Mouse (Mus musculus): ENCODE measurements around the gene Prmt8. TPM values are rescaled to one million over a fixed set of nuclear protein-coding genes. Genes with fewer than 3 reads are reported as not detected.

Gene Prmt8
- polyA plus RNA-seq (2015; fragmentation: Nextera tagmentation; extraction: Ambion mirVana), result 39.7 and 41.2 TPM in 2 replicates

- Histone ChIP-seq H3K27me3 (peaks cover 15% of the 10 kb centered on the region), H3K36me3 (no peaks in the 10 kb centered on the region), H3K4me3 (peak within 1 kb of the TSS; percentile 79), H3K27ac (peak within 1 kb of the TSS; percentile 89), H3K9me3 (no peaks in the 10 kb centered on the region), H3K4me1 (replicated peaks) (peaks cover 59% of the 10 kb centered on the region), H3K4me2 (peak within 1 kb of the TSS; percentile 81), H3K9ac (peak within 1 kb of the TSS; percentile 87)
- WGBS, result under 1% methylated on average over 37 of the region's 42 CpGs
- peak; percentile 60 for ATAC-seq (ENCODE audit: low FRiP score)
These were observed at the start of gene Prmt8 for GRCm38 (mm10) chr6:127769275-127770156. TSS of gene Prmt8 (minus strand) at chr6:127769472.

GRCm38 (mm10) chr6:127803046-127803729 lies 33.9 kb upstream of the Prmt8 start:
- H3K27me3 ChIP-seq, result peaks cover 7% of the 10 kb centered on the region; the same call in 1 of the 2 replicates
- H3K4me1 ChIP-seq (replicated peaks), result 0 out of 2 replicates have a peak, but pooled peaks cover 9% of the 10 kb centered on the region
- no peak overlapping the region for H3K27ac ChIP-seq
- no peaks in the 10 kb centered on the region for H3K36me3 ChIP-seq
- WGBS, result 47% methylated on average over 9 of the region's 9 CpGs
- peak; percentile 66; the same call in 1 of the 2 replicates for ATAC-seq (ENCODE audit: low FRiP score)
- no peak overlapping the region for H3K9ac ChIP-seq
- H3K4me2 ChIP-seq, result no peak overlapping the region
- no peaks in the 10 kb centered on the region for H3K9me3 ChIP-seq
- no peak overlapping the region for H3K4me3 ChIP-seq

- H3K4me2 ChIP-seq, result no peak overlapping the region
- H3K9ac ChIP-seq, result no peak overlapping the region
- H3K27me3 ChIP-seq, result peaks cover 10% of the 10 kb centered on the region; the same call in 1 of the 2 replicates
- H3K36me3 ChIP-seq, result no peaks in the 10 kb centered on the region
- WGBS, result 66% methylated on average over 12 of the region's 12 CpGs
- H3K4me1 ChIP-seq (replicated peaks), result 0 out of 2 replicates have a peak, but pooled peaks cover 9% of the 10 kb centered on the region
- H3K9me3 ChIP-seq, result no peaks in the 10 kb centered on the region
- no peak overlapping the region for H3K27ac ChIP-seq
- no peak for ATAC-seq (ENCODE audit: low FRiP score)
- no peak overlapping the region for H3K4me3 ChIP-seq
These were observed 32.9 kb upstream of the Prmt8 start for GRCm38 (mm10) chr6:127802211-127802610.

DNA sequence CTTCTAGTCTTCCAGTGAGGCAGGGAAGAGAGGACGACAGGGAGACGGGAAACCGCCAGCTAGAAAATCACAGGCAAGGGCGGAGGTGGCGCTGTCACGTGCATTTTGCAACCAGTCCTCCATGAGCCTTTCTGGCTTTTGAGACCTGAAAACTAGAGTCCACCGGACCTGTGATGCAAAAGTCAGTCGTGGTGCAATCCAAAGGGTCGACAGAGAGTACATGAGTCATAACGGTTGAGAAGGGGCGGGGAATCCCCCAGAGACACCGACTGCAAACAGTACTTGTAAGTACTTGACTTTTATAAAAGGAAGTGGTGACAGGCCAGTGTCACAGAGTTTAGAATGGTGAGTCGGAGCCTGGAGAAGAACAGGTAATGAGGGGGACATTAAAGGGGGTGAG lies 20.8 kb upstream of the Prmt8 start:
- Histone ChIP-seq H3K36me3 (no peaks in the 10 kb centered on the region), H3K9ac (no peak overlapping the region), H3K4me2 (no peak overlapping the region), H3K27ac (no peak overlapping the region), H3K27me3 (0 out of 2 replicates have a peak, but pooled peaks cover 3% of the 10 kb centered on the region), H3K4me1 (replicated peaks) (no peaks in the 10 kb centered on the region), H3K9me3 (no peaks in the 10 kb centered on the region), H3K4me3 (no peak overlapping the region)
- 79% methylated on average over 13 of the region's 13 CpGs for WGBS
- ATAC-seq (ENCODE audit: low FRiP score), result no peak

- Histone ChIP-seq H3K4me1 (replicated peaks) (peaks cover 46% of the 10 kb centered on the region), H3K27me3 (peaks cover 11% of the 10 kb centered on the region; the same call in 1 of the 2 replicates), H3K4me3 (no peak overlapping the region), H3K9me3 (no peaks in the 10 kb centered on the region), H3K36me3 (no peaks in the 10 kb centered on the region), H3K27ac (0 out of 2 replicates have a peak overlapping the region, but pooled peaks have one; percentile 89), H3K9ac (no peak overlapping the region; the same call in 1 of the 2 replicates), H3K4me2 (peak overlapping the region; percentile 81)
- no peak for ATAC-seq (ENCODE audit: low FRiP score)
- 29% methylated on average over 4 of the region's 4 CpGs for WGBS
These were observed 1.5 kb upstream of the Prmt8 start for GRCm38 (mm10) chr6:127770806-127771205.

GRCm38 (mm10) chr6:127768621-127769274 lies 524 bp downstream of the Prmt8 start:
- Histone ChIP-seq H3K4me2 (peak overlapping the region; percentile 81), H3K36me3 (no peaks in the 10 kb centered on the region), H3K9me3 (no peaks in the 10 kb centered on the region), H3K4me3 (peak overlapping the region; percentile 79), H3K4me1 (replicated peaks) (peaks cover 65% of the 10 kb centered on the region), H3K9ac (peak overlapping the region; percentile 87), H3K27me3 (peaks cover 15% of the 10 kb centered on the region), H3K27ac (peak overlapping the region; percentile 89)
- 1% methylated on average over 48 of the region's 64 CpGs for WGBS
- ATAC-seq (ENCODE audit: low FRiP score), result peak; percentile 14

DNA sequence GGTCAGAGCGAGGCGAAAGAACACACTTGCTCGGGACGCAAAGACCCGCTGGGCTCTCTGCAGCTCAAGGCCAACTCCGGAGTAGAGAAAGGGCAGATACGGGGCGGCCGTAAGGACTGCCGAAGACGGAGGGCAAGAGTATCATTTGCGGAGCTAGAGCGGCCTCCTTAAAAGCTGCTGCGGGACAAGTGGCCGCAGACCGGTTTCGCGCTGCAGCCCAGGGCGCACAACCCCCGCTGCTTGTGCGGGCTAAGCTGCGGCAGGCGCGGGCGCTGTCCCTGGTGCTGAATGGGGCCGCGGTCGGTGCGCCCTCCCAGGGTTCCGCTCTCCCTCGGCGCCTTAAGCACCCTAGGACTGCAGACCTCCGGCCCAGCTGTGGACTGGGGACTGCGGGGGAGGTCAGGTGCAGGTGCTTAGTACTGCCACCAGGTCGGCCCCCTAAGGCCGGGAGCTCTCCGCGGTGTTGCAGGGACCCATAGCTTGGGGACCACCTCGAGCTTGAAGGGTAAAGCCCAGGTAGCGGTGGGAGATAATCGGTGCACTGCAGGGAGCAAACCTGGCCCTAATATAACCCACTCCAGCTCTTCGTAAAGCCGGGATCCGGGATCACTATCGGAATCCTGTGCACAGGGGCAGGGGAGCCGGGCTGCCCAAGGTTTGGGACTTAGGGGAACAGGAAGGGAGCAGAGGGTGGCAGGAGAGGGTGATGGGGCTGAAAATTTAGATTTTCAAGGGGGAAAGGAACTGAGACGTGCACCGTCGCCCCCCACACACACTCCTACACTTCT lies 1.4 kb downstream of the Prmt8 start:
- WGBS, result under 1% methylated on average over 49 of the region's 49 CpGs
- Histone ChIP-seq H3K4me3 (peak overlapping the region; percentile 79), H3K27me3 (peaks cover 15% of the 10 kb centered on the region), H3K4me1 (replicated peaks) (peaks cover 67% of the 10 kb centered on the region), H3K9ac (peak overlapping the region; percentile 87), H3K4me2 (peak overlapping the region; percentile 81), H3K9me3 (no peaks in the 10 kb centered on the region), H3K36me3 (no peaks in the 10 kb centered on the region), H3K27ac (peak overlapping the region; percentile 89)
- ATAC-seq (ENCODE audit: low FRiP score), result peak; percentile 25

GRCm38 (mm10) chr6:127767201-127767705 lies 2.0 kb downstream of the Prmt8 start:
- peak; percentile 13; the same call in 1 of the 2 replicates for ATAC-seq (ENCODE audit: low FRiP score)
- peak overlapping the region; percentile 81 for H3K4me2 ChIP-seq
- peak overlapping the region; percentile 79 for H3K4me3 ChIP-seq
- H3K27ac ChIP-seq, result peak overlapping the region; percentile 89
- H3K4me1 ChIP-seq (replicated peaks), result peaks cover 69% of the 10 kb centered on the region
- 2% methylated on average over 18 of the region's 18 CpGs for WGBS
- peaks cover 15% of the 10 kb centered on the region for H3K27me3 ChIP-seq
- peak overlapping the region; percentile 87 for H3K9ac ChIP-seq
- no peaks in the 10 kb centered on the region for H3K9me3 ChIP-seq
- no peaks in the 10 kb centered on the region for H3K36me3 ChIP-seq

GRCm38 (mm10) chr6:127766641-127767200 lies 2.6 kb downstream of the Prmt8 start:
- peaks cover 15% of the 10 kb centered on the region for H3K27me3 ChIP-seq
- H3K9me3 ChIP-seq, result no peaks in the 10 kb centered on the region
- peak overlapping the region; percentile 79 for H3K4me3 ChIP-seq
- under 1% methylated on average over 28 of the region's 28 CpGs for WGBS
- peak overlapping the region; percentile 81 for H3K4me2 ChIP-seq
- no peaks in the 10 kb centered on the region for H3K36me3 ChIP-seq
- peak overlapping the region; percentile 89 for H3K27ac ChIP-seq
- peaks cover 69% of the 10 kb centered on the region for H3K4me1 ChIP-seq (replicated peaks)
- H3K9ac ChIP-seq, result peak overlapping the region; percentile 87
- ATAC-seq (ENCODE audit: low FRiP score), result peak; percentile 59

DNA sequence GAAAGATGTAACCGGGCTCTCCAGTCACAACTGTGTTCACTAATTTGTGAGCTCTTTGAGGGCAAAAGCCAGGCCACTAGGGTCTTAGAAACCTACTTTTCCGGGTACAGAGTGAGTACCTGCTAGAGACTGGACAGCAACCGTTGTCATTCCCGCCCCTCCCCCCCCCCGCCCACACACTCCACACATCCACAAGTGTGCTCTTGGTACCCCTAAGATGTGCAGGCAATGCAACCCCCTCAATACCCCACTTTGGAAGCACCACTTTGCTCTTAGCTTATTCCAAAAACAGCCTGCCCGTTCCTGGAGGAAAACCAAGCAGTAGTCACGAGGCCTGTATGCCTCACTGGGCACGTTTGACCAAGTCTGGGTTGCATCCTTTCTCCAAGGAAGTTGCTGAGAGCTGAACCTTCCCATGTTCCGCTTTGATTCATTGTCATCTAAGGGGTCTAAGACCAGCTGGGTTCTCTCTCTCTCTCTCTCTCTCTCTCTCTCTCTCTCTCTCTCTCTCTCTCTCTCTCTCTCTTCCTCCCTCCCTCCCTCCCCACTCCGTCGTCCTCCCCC lies 3.1 kb downstream of the Prmt8 start:
- Histone ChIP-seq H3K4me1 (replicated peaks) (peaks cover 67% of the 10 kb centered on the region), H3K27me3 (peaks cover 15% of the 10 kb centered on the region), H3K27ac (peak overlapping the region; percentile 89), H3K36me3 (no peaks in the 10 kb centered on the region), H3K9me3 (no peaks in the 10 kb centered on the region), H3K4me3 (peak overlapping the region; percentile 79), H3K4me2 (peak overlapping the region; percentile 81), H3K9ac (peak overlapping the region; percentile 87; the same call in 1 of the 2 replicates)
- ATAC-seq (ENCODE audit: low FRiP score), result peak; percentile 41
- WGBS, result 7% methylated on average over 9 of the region's 11 CpGs

Measured in hindbrain, embryonic 13.5 days (tissue).